Mouse (Mus musculus) midbrain, embryonic 15.5 days (tissue): Measurements from ENCODE around the gene Gaa. TPM values are rescaled to one million over a fixed set of nuclear protein-coding genes. Genes with fewer than 3 reads are reported as not detected.
"Not testable (repeated sequence)": the region's sequence is repeated elsewhere in the genome, so short reads cannot be mapped to it uniquely, and the experiment has no call there.

Experiments
- ATAC-seq: fragments of 200-750 bp; cut with Nextera tagmentation; replicated peaks from 2 replicates; pipeline ENCODE4 v1.8.0; 2017; ENCODE audit warnings: moderate TSS enrichment
- H3K27ac ChIP-seq: fragments of 300-500 bp; sonication (generic); 2 replicates; pipeline ENCODE4 v1.5.1; 2015; ENCODE audit warnings: mild to moderate bottlenecking, inconsistent platforms
- H3K27me3 ChIP-seq: fragments of 300-500 bp; sonication (generic); replicated peaks from 2 replicates; pipeline ENCODE4 v1.6.1; 2015; ENCODE audit warnings: inconsistent platforms
- H3K36me3 ChIP-seq: fragments of 300-500 bp; sonication (generic); replicated peaks from 2 replicates; pipeline ENCODE4 v1.6.1; 2015; ENCODE audit warnings: inconsistent platforms
- H3K4me1 ChIP-seq: fragments of 300-500 bp; sonication (generic); 2 replicates; pipeline ENCODE4 v1.6.1; 2015; ENCODE audit warnings: inconsistent platforms
- H3K4me2 ChIP-seq: fragments of 300-500 bp; sonication (generic); 2 replicates; pipeline ENCODE4 v1.6.1; 2015; ENCODE audit warnings: inconsistent platforms, mild to moderate bottlenecking, moderate library complexity
- H3K4me3 ChIP-seq: fragments of 300-500 bp; sonication (generic); 2 replicates; pipeline ENCODE4 v1.5.1; 2015; ENCODE audit warnings: mild to moderate bottlenecking, inconsistent platforms
- H3K9ac ChIP-seq: fragments of 300-500 bp; sonication (generic); 2 replicates; pipeline ENCODE4 v1.6.1; 2015; ENCODE audit warnings: mild to moderate bottlenecking, inconsistent platforms
- H3K9me3 ChIP-seq: fragments of 300-500 bp; sonication (generic); 2 replicates; pipeline ENCODE4 v1.6.1; 2016; ENCODE audit warnings: inconsistent platforms
- WGBS: fragments of 180-500 bp; shearing (Covaris S2); methylation state at CpG from one replicate; pipeline ENCODE4 v1.1.7; 2015; ENCODE audit warnings: mixed read lengths; 5-methylcytosine and 5-hydroxymethylcytosine counted together
- polyA plus RNA-seq: library from polyadenylated mRNA; unstranded; fragments of >200 nt; fragmentation: Nextera tagmentation; extraction: Ambion mirVana; gene quantifications from 2 replicates; pipeline ENCODE4 v1.2.1, GENCODE M21; 2015

The Gaa gene
- polyA plus RNA-seq, 1 experiment from 2014 or later, result 95.3 TPM

DNA sequence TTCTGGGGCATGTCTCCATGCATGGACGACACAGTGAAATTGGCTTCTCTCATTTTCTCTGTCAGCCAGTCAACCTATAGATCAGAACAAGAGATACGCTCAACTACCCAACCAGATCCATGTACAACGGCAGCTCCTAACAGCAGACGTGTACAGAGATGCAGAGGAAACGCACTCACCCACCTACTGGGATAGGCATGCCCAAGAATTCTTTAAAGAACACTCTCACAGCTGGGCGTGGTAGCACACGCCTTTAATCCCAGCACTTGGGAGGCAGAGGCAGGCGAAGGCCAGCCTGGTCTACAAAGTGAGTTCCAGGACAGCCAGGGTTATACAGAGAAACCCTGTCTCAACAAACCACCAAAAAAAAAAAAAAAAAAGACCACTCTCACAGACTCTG, 25.2 kb downstream of the Gaa start:
- not testable (repeated sequence) for H3K4me2 ChIP-seq, H3K4me1 ChIP-seq, ATAC-seq, H3K9ac ChIP-seq, H3K4me3 ChIP-seq, H3K27ac ChIP-seq, H3K27me3 ChIP-seq, H3K9me3 ChIP-seq
- WGBS, result 93% methylated on average over 8 of the region's 8 CpGs
- H3K36me3 ChIP-seq, result peaks cover 72% of the 10 kb centered on the region

DNA sequence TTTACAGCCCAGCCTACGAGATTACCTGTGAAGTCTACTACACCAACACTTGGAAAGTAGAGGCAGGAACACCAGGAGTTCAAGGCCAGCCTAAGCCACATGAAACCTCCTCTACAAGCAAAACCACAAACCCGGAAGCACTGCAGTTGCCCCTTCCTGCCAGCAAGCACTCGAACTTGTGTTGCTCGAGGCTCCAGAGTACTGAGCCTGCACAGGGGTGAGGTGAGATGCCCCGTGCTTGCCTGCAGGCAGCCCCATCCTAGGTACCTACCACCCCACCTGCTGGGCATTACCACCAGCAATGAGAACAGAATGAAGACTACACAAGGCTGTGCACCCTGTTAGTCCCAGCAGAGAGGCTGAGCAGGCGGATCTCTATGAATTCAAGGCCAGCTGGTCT, 30.3 kb downstream of the Gaa start:
- H3K9ac ChIP-seq, result no peak overlapping the region
- 0 out of 2 replicates have a peak overlapping the region, but pooled peaks have one; percentile 82 for H3K4me2 ChIP-seq
- no peak overlapping the region for H3K4me3 ChIP-seq

DNA sequence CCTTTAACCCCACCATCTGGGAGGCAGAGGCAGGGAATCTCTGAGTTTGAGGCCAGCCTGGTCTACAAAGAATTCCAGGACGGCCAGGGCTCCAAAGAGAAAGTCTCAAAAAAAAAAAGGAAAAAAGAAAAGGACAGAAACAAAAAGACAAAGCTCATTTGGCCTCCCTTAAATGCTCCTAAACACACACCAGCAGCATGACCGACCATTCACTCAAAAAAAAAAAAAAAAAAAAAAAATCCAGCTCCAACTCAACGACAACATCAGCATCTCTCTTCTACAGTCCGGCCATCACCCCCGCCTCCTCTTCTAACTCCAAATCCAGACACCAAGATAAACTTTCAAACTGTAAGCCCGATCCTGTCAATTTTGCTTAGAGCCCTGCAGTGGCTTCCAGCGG, 31.2 kb downstream of the Gaa start:
- WGBS, result 11% methylated on average over 7 of the region's 7 CpGs
- H3K36me3 ChIP-seq, result peaks cover 14% of the 10 kb centered on the region; the same call in 1 of the 2 replicates
- H3K4me1 ChIP-seq, result peaks cover 23% of the 10 kb centered on the region
- no peaks in the 10 kb centered on the region for H3K27me3 ChIP-seq
- ATAC-seq, result no peak
- H3K9ac ChIP-seq, result peak overlapping the region; percentile 96
- peak overlapping the region; percentile 97 for H3K4me3 ChIP-seq
- no peak overlapping the region; the same call in 1 of the 2 replicates for H3K27ac ChIP-seq
- no peaks in the 10 kb centered on the region for H3K9me3 ChIP-seq
- H3K4me2 ChIP-seq, result peak overlapping the region; percentile 82

More for the DNA sequence above, 30.3 kb downstream of the Gaa start:
- Histone ChIP-seq H3K4me1 (peaks cover 23% of the 10 kb centered on the region), H3K27me3 (no peaks in the 10 kb centered on the region), H3K36me3 (peaks cover 23% of the 10 kb centered on the region), H3K9me3 (no peaks in the 10 kb centered on the region), H3K27ac (no peak overlapping the region)
- ATAC-seq, result no peak
- WGBS, result 91% methylated on average over 6 of the region's 6 CpGs

DNA sequence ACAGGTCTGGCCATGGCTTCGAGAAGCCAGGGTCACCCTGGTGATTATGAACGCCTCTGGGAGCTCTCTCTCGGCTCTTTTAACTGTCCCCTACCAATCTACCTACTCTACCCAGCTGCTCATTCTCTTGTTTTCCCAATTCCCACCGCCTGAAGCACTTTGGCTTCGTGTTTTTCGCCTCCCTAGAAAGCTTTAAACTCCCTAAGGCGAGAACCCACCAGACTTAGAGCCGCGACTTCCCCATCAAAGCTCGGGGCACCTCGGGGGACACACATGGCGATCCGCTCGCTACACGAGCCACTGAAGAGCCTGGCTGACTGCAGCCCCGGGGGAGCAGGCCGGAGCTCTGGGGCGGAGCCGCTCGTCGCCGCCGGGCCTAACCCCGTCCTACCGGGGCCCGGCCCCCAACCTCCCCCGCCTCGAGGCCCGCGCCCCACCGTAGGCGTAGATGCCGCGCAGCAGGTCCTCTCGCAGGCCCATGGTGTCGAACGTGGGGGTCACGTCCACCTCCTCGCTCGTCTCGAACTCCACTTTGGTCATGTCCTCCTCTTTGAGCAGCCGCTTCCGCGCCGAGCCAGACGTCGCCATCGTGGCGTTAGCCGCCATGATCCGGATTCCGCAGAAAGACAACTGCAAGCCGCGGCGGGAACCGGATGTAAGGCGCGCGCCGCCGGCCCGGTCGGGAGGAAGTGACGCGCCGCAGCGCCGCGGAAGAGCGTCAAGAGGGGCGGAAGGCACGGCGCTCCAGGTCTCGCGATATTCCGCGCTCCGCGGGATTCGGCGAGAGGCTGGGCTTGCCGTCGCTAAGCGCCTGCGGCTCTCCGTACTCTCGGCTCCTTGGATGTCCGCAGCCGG, 31.9 kb downstream of the Gaa start, which contains the start of gene Eif4a3:
Eif4a3 (minus strand) TSS at position 699 of the 855 bp plus-strand sequence.
- peak within 1 kb of the TSS; percentile 99 for H3K27ac ChIP-seq
- ATAC-seq, result peak; percentile 95
- peaks cover 7% of the 10 kb centered on the region; the same call in 1 of the 2 replicates for H3K36me3 ChIP-seq
- H3K27me3 ChIP-seq, result no peaks in the 10 kb centered on the region
- peak within 1 kb of the TSS; percentile 82 for H3K4me2 ChIP-seq
- peak within 1 kb of the TSS; percentile 97 for H3K4me3 ChIP-seq
- no peaks in the 10 kb centered on the region for H3K9me3 ChIP-seq
- peaks cover 23% of the 10 kb centered on the region for H3K4me1 ChIP-seq
- WGBS, result under 1% methylated on average over 89 of the region's 89 CpGs
- peak within 1 kb of the TSS; percentile 96 for H3K9ac ChIP-seq

DNA sequence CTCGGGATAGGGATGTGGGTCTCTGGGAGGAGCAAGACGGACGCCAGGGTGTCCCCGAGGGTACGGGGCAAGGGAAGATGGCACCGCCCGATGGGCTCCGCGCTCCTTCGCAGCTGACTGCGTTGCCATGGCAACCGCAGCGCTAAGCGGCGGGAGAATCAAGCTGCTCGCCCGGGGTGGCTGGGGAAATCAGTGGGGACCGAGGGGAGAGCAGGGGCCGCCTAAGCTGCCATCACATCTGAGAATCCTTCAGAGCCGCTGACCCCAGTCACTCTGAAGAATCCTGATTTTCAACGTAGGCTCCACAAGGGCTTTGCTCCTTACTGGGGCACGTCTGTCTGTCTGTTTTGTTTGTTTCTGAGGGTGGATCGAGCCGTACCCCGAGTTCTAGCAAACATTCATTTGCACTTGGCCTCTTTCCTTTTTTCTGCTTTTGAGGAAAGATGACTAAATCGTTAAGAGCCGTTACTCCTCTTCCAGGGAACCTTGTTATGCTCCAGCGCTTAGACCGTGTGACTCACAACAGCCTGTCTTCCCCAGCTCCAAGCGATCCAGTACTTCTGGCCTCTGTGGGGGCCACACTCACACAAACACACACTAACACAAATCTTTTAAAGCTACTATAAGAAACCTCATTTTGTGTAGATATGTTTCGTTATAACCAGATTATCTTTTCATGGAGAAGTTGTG, 32.7 kb downstream of the Gaa start:
- H3K36me3 ChIP-seq, result no peaks in the 10 kb centered on the region
- WGBS, result 1% methylated on average over 31 of the region's 31 CpGs
- H3K9ac ChIP-seq, result peak overlapping the region; percentile 96
- H3K9me3 ChIP-seq, result no peaks in the 10 kb centered on the region
- no peaks in the 10 kb centered on the region for H3K27me3 ChIP-seq
- H3K4me2 ChIP-seq, result peak overlapping the region; percentile 63
- peak; percentile 25; the same call in 1 of the 2 replicates for ATAC-seq
- peaks cover 23% of the 10 kb centered on the region for H3K4me1 ChIP-seq
- H3K27ac ChIP-seq, result peak overlapping the region; percentile 99
- H3K4me3 ChIP-seq, result peak overlapping the region; percentile 97

DNA sequence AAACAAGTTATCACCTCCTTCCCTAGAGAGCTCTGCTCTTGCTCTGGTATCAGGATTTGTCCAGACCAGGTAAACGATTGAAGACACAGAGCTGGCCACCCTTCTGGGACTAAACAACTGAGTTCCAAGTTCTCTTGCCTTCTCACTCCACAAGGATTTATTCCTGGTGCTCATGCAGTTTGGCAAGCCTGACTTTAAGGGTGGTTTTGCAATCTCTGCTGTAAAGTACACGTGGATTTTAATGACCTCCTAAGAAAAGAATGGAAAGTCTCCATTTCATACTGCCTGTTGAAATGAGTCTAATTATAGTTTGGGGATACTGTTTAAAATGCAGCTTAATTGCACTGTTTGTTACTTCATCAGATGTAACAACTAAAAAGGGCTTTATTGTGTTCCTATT, 33.3 kb downstream of the Gaa start:
- WGBS, result 33% methylated on average over 2 of the region's 2 CpGs

DNA sequence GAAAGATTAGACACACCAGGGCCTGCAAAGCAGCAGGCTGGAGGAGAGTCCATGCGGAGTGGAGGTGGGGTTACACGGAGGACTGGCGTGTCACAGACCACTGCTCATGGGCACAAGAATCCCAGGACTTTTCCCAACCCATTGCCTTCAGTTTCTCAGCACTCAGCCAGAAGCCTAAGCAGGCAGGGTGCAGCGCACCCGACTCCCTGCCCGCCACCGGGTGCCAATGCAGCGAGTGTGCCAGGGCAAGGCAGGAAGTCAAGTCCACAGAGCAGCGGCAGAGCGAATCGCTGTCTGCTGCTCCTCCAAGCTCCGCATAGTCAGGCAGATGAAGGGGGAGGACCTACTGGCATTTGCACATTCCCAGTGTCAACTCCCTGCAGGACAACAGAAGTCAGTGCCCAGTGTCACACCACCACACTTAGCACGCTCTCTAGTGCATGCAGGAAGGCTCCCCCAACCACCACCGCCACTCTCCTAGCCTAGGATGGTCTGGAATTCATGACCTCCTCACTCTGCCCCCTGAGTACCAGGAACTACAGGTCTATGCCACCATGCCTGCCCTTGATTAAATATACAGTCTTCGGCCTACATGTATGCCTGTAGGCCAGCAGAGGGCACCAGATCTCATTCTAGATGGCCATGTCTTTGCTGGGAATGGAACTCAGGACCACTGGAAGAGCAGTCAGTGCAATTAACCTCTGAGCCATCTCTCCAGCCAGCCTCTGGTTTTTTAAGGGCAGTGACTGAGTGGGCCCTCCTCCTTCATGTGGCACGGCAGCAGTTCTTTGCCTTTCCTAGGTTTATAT, 37.4 kb downstream of the Gaa start:
- Histone ChIP-seq H3K27me3 (no peaks in the 10 kb centered on the region), H3K4me3 (no peak overlapping the region), H3K4me1 (peaks cover 8% of the 10 kb centered on the region), H3K36me3 (no peaks in the 10 kb centered on the region), H3K9me3 (no peaks in the 10 kb centered on the region), H3K9ac (no peak overlapping the region), H3K27ac (no peak overlapping the region), H3K4me2 (no peak overlapping the region)
- ATAC-seq, result no peak
- 44% methylated on average over 16 of the region's 16 CpGs for WGBS

More for the DNA sequence above, 33.3 kb downstream of the Gaa start:
- H3K9me3 ChIP-seq, result no peaks in the 10 kb centered on the region
- H3K4me1 ChIP-seq, result peaks cover 23% of the 10 kb centered on the region
- H3K36me3 ChIP-seq, result no peaks in the 10 kb centered on the region
- no peaks in the 10 kb centered on the region for H3K27me3 ChIP-seq
- no peak overlapping the region; the same call in 1 of the 2 replicates for H3K4me3 ChIP-seq
- no peak for ATAC-seq
- 0 out of 2 replicates have a peak overlapping the region, but pooled peaks have one; percentile 99 for H3K27ac ChIP-seq
- H3K4me2 ChIP-seq, result peak overlapping the region; percentile 63
- H3K9ac ChIP-seq, result 0 out of 2 replicates have a peak overlapping the region, but pooled peaks have one; percentile 96

DNA sequence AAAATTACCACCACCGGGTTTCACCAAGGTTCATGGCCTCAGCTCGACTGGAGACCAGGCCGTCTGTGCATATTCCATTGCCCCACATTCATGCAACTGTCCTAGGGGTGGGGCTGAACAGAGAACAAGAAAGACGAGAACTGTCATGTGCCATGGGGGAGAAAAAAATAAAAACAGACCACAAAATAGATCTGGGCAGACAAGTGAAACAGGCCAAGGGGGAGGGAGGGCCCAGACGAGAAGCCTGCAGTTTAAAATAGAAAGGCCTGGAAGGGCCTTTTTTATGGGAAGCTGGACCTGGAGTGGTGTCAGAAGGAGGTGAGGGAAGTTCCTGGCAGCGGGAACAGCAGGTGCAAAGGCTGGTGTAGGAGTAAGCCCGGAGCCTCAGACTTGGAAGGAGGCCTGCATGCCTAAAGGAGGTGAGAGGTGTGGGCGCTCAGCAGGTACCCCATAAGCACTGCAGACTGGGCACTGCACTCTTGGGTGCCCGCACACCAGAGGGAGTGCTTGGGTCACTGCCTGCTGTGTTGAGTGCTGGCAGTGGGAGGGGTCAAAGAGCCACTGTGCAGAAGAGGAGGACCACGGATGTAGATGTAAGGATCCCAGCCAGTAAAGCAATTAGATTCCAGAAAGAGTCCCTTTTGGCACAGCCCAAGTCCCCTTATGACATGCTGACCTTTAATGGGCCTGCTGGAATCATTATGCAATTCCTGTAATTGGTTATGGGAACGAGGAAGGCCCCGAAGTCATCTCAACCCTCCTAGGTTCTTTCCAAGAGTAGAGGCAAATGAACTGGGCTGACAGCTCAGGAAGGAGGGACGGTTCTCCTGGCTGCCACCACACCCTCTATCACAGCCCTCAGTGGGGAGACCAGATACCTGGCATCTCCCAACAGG, 39.3 kb downstream of the Gaa start:
- ATAC-seq, result no peak
- H3K4me2 ChIP-seq, result no peak overlapping the region
- no peak overlapping the region for H3K9ac ChIP-seq
- no peak overlapping the region for H3K27ac ChIP-seq
- no peaks in the 10 kb centered on the region for H3K36me3 ChIP-seq
- no peaks in the 10 kb centered on the region for H3K4me1 ChIP-seq
- H3K27me3 ChIP-seq, result no peaks in the 10 kb centered on the region
- no peak overlapping the region for H3K4me3 ChIP-seq
- no peaks in the 10 kb centered on the region for H3K9me3 ChIP-seq
- 65% methylated on average over 13 of the region's 13 CpGs for WGBS

DNA sequence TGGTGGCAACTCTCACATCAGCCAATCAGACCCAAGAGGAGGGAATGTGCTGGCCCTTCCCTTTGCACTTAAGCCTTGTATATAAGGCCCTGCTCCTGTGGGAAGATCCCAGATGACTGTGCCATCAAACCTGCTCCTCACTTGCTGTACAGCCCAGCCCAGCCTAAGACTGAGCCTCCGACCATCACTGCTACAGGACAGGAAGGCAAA, 39.9 kb downstream of the Gaa start, which contains the start of gene Card14:
Card14 (plus strand) TSS at position 111 of the 210 bp plus-strand sequence.
- no peak within 1 kb of the TSS for H3K27ac ChIP-seq
- H3K4me1 ChIP-seq, result no peaks in the 10 kb centered on the region
- no peak for ATAC-seq
- no peaks in the 10 kb centered on the region for H3K27me3 ChIP-seq
- WGBS, result 56% methylated on average over 1 of the region's 1 CpGs
- H3K4me3 ChIP-seq, result no peak within 1 kb of the TSS
- H3K4me2 ChIP-seq, result no peak within 1 kb of the TSS
- no peaks in the 10 kb centered on the region for H3K36me3 ChIP-seq
- no peak within 1 kb of the TSS for H3K9ac ChIP-seq
- no peaks in the 10 kb centered on the region for H3K9me3 ChIP-seq

DNA sequence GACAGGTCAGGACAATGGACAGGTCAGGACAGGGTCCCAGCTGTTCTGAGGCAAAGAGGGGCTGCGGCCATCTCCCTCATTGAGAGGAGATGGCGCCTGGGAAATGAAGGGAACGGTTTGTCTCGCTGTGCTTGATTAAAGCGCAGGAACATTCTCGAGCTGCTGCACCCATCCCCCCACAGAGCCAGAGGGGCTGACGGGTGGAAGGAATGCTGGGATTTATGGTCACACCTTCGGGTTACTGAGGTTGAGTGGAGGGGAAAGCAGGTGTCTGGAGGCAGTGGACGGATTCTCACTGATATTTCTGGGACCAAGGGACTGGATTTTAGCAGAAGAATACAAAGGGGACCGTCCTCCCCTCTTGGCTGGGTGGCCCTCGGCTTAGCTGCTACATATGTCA, 40.2 kb downstream of the Gaa start:
- H3K4me3 ChIP-seq, result no peak overlapping the region
- no peak overlapping the region for H3K4me2 ChIP-seq
- WGBS, result 32% methylated on average over 11 of the region's 11 CpGs
- no peaks in the 10 kb centered on the region for H3K9me3 ChIP-seq
- H3K9ac ChIP-seq, result no peak overlapping the region
- no peak overlapping the region for H3K27ac ChIP-seq
- no peaks in the 10 kb centered on the region for H3K27me3 ChIP-seq
- H3K4me1 ChIP-seq, result no peaks in the 10 kb centered on the region
- no peaks in the 10 kb centered on the region for H3K36me3 ChIP-seq
- no peak for ATAC-seq

DNA sequence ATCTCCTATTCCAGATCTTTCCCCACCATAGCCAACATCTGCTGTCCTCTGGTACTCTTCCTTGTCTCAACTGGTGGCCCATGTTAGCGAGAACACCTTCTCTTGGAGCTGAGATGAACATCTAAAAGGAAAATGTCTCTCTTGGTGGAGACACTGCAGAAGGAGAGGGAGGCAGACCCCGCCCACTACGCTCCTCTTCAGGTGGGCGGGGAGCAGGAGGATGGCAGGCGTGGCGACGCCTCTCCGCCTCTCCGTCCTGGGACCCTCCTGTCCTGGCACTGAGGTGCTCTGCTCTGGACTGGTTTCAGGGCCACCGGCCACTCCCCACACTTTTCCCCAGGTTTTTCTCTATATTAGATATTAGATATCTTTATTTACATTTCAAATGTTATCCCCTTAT, 42.9 kb downstream of the Gaa start:
- no peaks in the 10 kb centered on the region for H3K9me3 ChIP-seq
- H3K27ac ChIP-seq, result no peak overlapping the region
- no peaks in the 10 kb centered on the region for H3K4me1 ChIP-seq
- H3K4me3 ChIP-seq, result no peak overlapping the region
- H3K27me3 ChIP-seq, result no peaks in the 10 kb centered on the region
- no peaks in the 10 kb centered on the region for H3K36me3 ChIP-seq
- H3K4me2 ChIP-seq, result no peak overlapping the region
- ATAC-seq, result no peak
- WGBS, result 21% methylated on average over 10 of the region's 10 CpGs
- H3K9ac ChIP-seq, result no peak overlapping the region
